Mouse (Mus musculus): ENCODE data around the gene Mthfsd.
"Not testable (repeated sequence)": the region's sequence is repeated elsewhere in the genome, so short reads cannot be mapped to it uniquely, and the experiment has no call there.

The Mthfsd gene

GRCm38 (mm10) chr8:121107668-121108656 is at the start of gene Mthfsd:
Gene Mthfsd, minus strand, starts transcription at chr8:121108392.
- DNase-seq (ENCODE audit: low spot score): peak; percentile 92

DNA sequence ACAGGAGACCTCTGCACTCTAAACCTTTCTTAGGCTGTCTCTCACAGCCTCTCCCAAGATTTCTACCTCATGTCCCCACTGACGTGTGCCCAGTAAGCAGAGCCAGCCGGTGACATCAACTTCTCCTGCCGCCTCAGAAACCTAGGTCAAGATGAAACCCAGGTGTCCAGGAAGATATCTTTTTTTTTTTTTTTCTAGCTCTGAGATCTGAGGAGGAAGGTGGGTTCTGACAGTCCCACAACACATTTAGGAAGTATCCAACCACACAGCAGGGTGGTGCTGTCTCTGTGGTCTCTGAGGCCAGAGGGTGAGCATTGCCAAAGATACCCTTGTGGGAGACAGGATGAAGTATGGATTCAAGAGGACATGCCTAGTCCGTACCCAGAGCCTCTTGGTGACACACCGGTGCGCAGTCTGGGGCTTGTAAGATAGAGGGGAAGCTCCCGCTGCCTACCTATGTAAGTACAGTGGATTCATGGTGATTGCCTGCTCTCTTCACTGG is 48.8 kb upstream of the Mthfsd start:
- DNase-seq (ENCODE audit: low spot score): no peak

DNA sequence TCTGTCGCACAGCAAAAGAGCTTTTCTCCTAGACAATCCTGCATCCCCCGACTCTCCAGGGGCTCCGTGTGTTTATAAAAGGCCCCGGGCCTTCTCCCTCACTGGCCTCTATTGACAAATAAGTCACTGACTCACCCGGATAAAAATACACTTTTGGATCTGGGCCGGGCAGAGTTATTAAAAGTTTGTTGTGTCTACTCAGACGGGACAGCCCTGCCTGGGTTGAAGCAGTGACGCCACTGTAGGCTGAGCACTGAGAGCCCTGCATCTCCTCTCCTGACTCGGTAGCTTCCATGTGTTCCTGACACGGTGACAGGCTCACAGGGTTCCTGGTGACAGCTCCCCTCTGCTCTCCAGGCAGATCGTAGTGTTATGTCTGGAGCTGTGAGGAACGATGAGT is 44.2 kb upstream of the Mthfsd start:
- DNase-seq (ENCODE audit: low spot score): no peak

- no peak for DNase-seq (ENCODE audit: low spot score)
These were observed 40.4 kb upstream of the Mthfsd start for GRCm38 (mm10) chr8:121148573-121149083.

GRCm38 (mm10) chr8:121145457-121146134 is 37.4 kb upstream of the Mthfsd start:
- DNase-seq (ENCODE audit: low spot score): not testable (repeated sequence)

DNA sequence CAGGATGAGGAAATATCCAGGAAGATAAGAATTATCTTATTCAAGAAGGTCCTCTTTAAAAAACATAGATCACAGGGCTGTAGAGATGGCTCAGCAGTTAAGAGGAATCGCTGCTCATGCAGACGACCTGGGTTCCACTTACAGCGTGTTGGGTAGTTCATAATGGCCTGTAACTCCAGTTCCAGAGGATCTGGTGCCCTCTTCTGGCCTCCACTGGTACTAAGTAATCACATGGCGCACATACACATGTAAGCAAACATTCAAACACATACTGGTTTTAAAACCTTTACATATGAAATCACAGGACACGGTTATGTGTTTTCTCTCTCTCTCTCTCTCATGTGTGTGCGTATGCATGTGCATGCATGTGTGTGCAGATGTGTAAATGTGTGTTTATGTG is 28.7 kb upstream of the Mthfsd start:
- DNase-seq (ENCODE audit: low spot score): no peak

DNA sequence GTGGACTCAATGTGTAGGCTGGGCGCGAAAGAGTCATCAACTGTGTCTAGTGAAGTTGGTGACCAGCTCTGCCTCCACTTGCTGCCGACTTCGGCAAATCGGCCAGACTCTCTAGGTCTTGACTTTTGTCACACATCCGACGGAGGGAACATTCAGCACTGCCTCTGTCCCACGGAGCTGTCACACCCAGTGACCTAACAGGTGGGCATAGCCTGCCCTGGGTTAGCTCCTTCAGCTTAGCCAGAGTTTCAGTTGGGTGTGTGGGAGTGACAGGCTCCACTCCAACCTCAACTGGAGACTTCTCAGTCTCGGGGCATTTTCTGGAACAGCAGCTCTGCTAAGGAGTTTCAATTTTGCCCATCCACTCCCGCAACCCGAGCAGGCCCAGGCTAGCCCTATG is 26.3 kb upstream of the Mthfsd start:
- DNase-seq (ENCODE audit: low spot score): no peak

DNA sequence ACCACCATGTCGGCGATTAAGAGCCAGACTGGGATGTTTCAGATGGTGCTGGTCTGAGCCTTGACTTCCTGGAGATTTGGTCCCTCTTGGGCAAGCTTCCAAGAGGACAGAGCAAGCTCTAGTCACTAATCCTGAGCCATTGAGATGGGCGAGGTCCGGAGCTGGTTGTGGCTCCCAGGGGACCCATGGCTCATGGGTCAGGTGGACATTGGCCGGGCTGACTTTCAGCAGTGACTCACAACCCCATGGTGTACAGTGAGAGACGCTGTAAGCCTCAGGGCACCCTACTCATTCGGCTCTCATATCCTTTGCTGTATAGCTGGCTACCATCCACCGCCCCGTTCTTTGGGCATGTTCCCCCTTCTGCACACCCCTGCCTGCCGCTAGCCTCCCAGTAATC is 25.9 kb upstream of the Mthfsd start:
- DNase-seq (ENCODE audit: low spot score): no peak

DNA sequence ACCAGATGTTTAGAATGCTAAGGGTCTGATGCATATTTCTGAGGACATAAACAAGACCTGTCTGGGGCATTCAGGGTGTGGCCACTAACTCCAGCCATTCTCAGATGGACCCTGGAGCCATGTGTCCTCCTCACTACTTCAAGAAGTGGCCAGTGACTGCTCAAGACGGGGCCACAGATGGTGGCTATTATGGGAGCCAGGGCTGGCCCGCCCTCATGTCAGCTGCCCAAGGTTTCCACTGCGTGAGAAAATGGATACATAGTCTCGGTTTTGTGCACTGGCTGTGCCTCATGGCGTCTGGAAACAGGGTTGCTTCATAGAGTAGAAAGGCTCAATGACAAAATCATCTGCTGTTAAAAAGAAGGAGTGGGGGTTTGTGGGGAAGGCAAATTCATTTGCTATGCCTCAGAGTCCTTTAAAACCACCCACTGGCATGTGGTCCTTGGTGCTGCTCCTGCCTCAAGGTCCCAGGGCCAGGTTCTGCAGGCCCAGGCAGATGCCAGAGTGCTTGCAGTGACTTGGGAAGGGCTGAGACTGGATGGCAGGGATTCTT is 24.8 kb upstream of the Mthfsd start:
- no peak for DNase-seq (ENCODE audit: low spot score)

DNA sequence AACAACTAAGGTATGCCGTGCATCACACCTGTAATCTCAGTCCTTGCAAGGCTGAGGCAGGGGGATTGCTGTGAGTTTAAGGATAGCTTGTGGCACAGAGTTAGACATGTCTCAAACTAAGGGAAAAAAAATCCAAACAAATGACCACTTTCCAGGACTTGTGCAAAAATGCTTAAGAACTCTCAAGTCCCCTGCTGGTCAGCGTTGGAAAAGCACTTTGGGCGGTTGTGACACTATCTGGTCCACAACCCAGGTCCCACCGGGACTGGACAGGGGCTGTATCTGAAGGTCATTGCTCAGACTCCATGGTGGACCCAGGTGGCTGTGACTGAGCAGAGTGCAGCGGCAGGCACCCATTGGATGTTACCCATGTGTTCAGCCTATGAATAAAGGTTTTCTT is 22.3 kb upstream of the Mthfsd start:
- DNase-seq (ENCODE audit: low spot score): no peak

GRCm38 (mm10) chr8:121129265-121129940 is 21.2 kb upstream of the Mthfsd start:
- no peak for DNase-seq (ENCODE audit: low spot score)

DNA sequence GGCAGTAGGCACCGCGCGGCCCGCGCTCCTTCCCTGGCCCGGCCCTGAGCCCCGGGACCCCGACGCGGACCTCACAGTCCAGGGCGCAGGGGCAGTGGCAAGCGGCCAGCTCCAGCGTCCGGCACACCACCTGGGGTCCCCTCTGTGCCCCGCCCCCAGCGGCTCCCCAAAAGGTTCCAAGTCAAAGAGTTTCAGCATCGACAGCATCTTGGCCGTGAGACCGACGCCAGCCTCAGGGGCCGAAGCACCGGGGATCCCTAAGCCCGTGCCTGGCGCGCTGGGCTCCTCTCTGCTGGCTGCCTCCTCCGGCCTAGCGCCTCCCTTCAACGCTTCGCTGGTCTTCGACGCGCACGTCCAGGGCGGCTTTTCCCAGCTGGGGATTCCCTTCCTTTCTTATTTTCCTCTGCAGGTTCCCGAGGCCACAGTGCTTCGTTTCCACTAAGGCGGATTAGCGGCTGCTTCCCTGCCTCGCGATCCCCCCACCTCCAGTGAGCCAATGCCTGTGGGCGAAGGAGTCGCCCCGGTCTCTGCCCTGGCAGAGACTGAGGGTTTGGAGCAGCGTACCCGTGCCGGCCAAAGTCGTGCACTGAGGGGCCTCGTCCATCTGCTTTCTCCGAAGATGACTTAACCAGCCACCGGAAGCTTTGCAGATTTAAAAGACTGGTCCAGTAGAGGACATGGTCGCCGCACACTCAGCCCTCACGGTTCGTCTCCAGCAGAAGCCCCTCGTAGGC is 20.5 kb upstream of the Mthfsd start:
- DNase-seq (ENCODE audit: low spot score): no peak

DNA sequence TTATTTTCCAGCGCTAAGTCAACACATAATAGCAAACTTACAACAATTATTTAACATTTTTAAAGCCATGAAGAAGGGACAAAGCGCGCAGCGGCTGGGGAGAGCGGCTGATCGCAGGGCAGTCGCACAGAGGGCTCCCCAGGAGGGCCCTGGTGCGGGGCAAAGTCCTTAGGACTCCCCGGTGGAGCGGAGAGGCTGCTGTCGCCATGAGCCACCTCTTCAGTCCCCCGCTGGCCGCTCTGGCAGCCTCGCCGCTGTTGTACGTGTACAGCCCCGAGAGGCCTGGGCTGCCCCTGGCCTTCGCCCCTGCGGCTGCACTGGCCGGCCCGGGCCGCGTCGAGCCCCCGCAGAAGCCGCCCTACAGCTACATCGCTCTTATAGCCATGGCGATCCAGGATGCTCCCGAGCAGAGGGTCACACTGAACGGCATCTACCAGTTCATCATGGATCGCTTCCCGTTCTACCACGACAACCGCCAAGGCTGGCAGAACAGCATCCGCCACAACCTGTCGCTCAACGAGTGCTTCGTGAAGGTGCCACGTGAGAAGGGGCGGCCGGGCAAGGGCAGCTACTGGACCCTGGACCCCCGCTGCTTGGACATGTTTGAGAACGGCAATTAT is 19.7 kb upstream of the Mthfsd start, which contains the start of gene Foxl1:
TSS of gene Foxl1 (plus strand) at position 185 of the 620 bp plus-strand sequence.
- DNase-seq (ENCODE audit: low spot score): no peak

DNA sequence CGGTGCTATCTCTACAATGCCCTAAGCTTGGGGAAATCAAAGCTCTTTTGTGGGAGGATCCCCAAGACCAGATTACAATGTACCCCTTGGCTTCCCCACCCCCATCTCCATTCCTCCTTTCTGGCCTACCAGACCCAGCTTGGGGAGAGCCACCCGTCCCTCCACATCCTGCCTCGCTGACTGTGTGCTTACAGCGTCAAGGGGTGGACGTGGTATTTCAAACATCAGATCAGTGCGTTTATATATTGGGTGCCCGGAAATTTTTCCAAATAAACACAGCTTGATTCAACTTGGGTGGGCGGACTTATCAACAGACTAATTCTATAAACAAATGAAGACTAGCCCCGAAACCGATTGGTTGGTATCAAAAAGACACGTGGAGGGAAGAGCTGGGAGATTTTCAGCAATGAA is 19.1 kb upstream of the Mthfsd start:
- no peak for DNase-seq (ENCODE audit: low spot score)

- no peak for DNase-seq (ENCODE audit: low spot score)
These were observed 18.5 kb upstream of the Mthfsd start for GRCm38 (mm10) chr8:121126694-121127093.

- no peak for DNase-seq (ENCODE audit: low spot score)
These were observed 18.0 kb upstream of the Mthfsd start for GRCm38 (mm10) chr8:121126191-121126590.

GRCm38 (mm10) chr8:121125311-121125876 is 17.2 kb upstream of the Mthfsd start:
- DNase-seq (ENCODE audit: low spot score): no peak

DNA sequence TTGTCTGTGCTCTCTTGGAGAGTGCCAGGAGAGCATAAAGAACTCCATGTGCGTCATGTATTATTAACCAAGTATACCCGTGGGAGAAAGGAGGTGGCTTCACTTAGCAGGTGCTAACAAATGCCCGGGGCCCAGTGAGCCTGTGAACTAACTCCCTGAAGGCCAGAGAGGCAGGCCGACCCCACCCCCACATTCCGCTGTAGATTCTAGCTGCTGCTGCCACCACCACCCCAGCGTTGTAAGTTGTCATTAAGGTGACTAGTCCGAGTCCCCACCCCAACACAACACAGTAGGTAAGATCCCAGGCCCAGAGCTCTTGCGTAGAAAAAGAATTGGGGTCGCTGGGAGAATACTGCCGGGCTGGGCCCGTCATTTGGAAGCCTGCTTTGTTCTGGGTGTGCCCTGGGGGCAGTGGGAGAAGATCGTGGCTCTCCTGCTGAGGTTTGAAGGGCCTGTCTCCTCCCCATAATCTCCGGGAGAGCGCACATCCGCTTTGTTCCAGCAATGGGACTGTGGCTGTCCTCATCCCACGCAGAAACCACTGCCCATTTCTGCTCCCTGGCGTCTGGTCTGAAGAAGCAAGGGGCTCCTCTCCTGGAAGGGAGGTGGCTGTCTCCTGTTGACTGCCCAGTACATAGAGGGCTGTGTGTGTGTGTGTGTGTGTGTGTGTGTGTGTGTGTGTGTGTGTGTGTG is 16.5 kb upstream of the Mthfsd start:
- DNase-seq (ENCODE audit: low spot score): no peak

DNA sequence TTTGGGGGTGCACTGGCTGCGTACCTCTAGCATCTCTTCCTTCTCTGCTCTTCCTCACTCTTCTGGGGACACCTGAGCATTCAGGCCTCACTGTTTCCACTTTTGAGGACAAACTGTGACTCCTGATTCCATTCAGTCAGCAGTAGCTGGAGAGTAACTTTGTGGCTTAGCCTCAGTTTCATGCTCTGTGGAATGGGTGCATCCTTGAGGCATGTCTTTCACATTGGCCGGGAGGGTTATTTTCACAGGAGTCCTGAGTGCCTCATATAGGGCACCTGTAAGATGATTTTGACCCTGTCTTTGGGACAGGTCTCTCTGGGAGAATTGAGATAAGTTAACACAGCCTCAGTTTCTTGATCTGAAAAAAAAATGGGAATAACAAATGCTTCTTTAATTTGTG is 14.9 kb upstream of the Mthfsd start:
- DNase-seq (ENCODE audit: low spot score): no peak

DNA sequence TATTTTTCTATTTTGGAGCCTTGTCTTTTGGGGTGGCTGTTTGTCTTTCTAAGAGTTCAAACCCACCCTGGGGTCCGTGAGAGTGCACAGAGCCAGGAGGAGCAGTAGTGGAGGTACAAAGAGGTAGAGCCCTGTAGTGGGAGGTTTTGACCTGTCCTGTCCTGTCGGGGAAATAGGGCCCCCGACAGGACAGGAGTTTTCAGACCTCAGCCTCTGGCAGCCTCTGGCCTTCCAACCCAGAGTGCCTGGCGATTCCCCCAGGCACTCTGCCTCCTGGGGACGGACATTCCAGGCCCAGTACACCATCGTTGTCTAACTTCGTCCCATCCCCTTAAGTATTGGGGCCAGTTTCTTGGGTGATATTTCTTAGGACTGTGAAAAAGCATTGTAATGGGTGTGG is 14.2 kb upstream of the Mthfsd start:
- DNase-seq (ENCODE audit: low spot score): no peak

Data from spleen, adult 12 weeks (tissue).